Mouse (Mus musculus) heart, postnatal 0 days (tissue): Measurements from ENCODE around the gene Usp7. TPM values are rescaled to one million over a fixed set of nuclear protein-coding genes. Genes with fewer than 3 reads are reported as not detected.

Source experiments
- ATAC-seq: fragments of 200-750 bp; cut with Nextera tagmentation; 2 replicates; pipeline ENCODE4 v1.8.0; 2017; ENCODE audit warnings: low read depth, moderate number of reproducible peaks, moderate library complexity; ENCODE audit not compliant: insufficient read depth
- DNase-seq: peaks from one replicate; pipeline ENCODE4 v3.0.0-alpha.2; 2016; ENCODE audit warnings: low spot score
- H3K27ac ChIP-seq: fragments of 300-500 bp; sonication (generic); 2 replicates; pipeline ENCODE4 v1.5.1; 2014; ENCODE audit warnings: low read depth, mild to moderate bottlenecking
- H3K27me3 ChIP-seq: fragments of 300-500 bp; sonication (generic); 2 replicates; pipeline ENCODE4 v1.6.1; 2014; ENCODE audit warnings: low read length, mixed read lengths; ENCODE audit not compliant: control insufficient read depth, insufficient read depth
- H3K36me3 ChIP-seq: fragments of 300-500 bp; sonication (generic); replicated peaks from 2 replicates; pipeline ENCODE4 v1.6.1; 2014; ENCODE audit warnings: low read length, mixed read lengths; ENCODE audit not compliant: control insufficient read depth, insufficient read depth
- H3K4me1 ChIP-seq: fragments of 300-500 bp; sonication (generic); 2 replicates; pipeline ENCODE4 v1.6.1; 2014; ENCODE audit warnings: antibody characterized with exemption; ENCODE audit not compliant: control insufficient read depth, insufficient read depth
- H3K4me2 ChIP-seq: fragments of 300-500 bp; sonication (generic); 2 replicates; pipeline ENCODE4 v1.6.1; 2014; ENCODE audit warnings: low read depth, mild to moderate bottlenecking, low read length, moderate library complexity
- H3K4me3 ChIP-seq: fragments of 300-500 bp; sonication (generic); 2 replicates; pipeline ENCODE4 v1.5.1; 2014; ENCODE audit warnings: low read depth, low read length
- H3K9ac ChIP-seq: fragments of 300-500 bp; sonication (generic); replicated peaks from 2 replicates; pipeline ENCODE4 v1.6.1; 2014; ENCODE audit warnings: low read depth, low read length, mixed read lengths
- H3K9me3 ChIP-seq: fragments of 300-500 bp; sonication (generic); replicated peaks from 2 replicates; pipeline ENCODE4 v1.6.1; 2016; ENCODE audit warnings: low read length; ENCODE audit not compliant: control insufficient read depth
- CTCF ChIP-seq: IDR thresholded peaks from 2 replicates; pipeline ENCODE4 v1.5.1; 2016; ENCODE audit warnings: antibody characterized with exemption, control low read depth, low read depth
- EP300 ChIP-seq: IDR thresholded peaks from 2 replicates; pipeline ENCODE4 v1.6.1; 2016; ENCODE audit warnings: antibody characterized with exemption, low read depth
- WGBS: fragments of 180-500 bp; shearing (Covaris S2); extraction: QIAGEN DNeasy Blood & Tissue Kit; methylation state at CpG from one replicate; pipeline ENCODE4 v1.1.7; 2014; 5-methylcytosine and 5-hydroxymethylcytosine counted together
- polyA plus RNA-seq: library from polyadenylated mRNA; unstranded; fragments of >200 nt; fragmentation: Nextera tagmentation; extraction: Ambion mirVana; gene quantifications from 2 replicates; pipeline ENCODE4 v1.2.1, GENCODE M21; 2015
- total RNA-seq: library from RNA; depleted of rRNA; stranded (reverse); fragments of >200 nt; gene quantifications from 2 replicates; pipeline ENCODE4 v1.2.3, GENCODE M21; 2014; ENCODE audit warnings: low replicate concordance

The Usp7 gene
- total and polyA plus RNA-seq, 2 experiments from 2014 or later: 10.0 to 33.4 TPM

- no peak for DNase-seq
- WGBS: 54% methylated on average over 5 of the region's 5 CpGs
- Histone ChIP-seq H3K27me3 (no peaks in the 10 kb centered on the region), H3K27ac (peak overlapping the region; percentile 30; the same call in 1 of the 2 replicates), H3K4me1 (peaks cover 50% of the 10 kb centered on the region), H3K4me3 (no peak overlapping the region), H3K4me2 (peak overlapping the region; percentile 79), H3K9me3 (no peaks in the 10 kb centered on the region), H3K36me3 (no peaks in the 10 kb centered on the region), H3K9ac (no peak overlapping the region)
- TF ChIP-seq EP300: no peak
- no peak for TF ChIP-seq CTCF
- ATAC-seq: no peak
These were observed 122.7 kb downstream of the Usp7 start for GRCm38 (mm10) chr16:8669432-8669831.

- Histone ChIP-seq H3K27ac (peak overlapping the region; percentile 81), H3K4me1 (peaks cover 50% of the 10 kb centered on the region), H3K4me3 (no peak overlapping the region), H3K9me3 (no peaks in the 10 kb centered on the region), H3K36me3 (no peaks in the 10 kb centered on the region), H3K27me3 (no peaks in the 10 kb centered on the region), H3K9ac (no peak overlapping the region), H3K4me2 (no peak overlapping the region)
- 52% methylated on average over 2 of the region's 2 CpGs for WGBS
- no peak for DNase-seq
- no peak for TF ChIP-seq EP300
- ATAC-seq: no peak
These were observed 123.7 kb downstream of the Usp7 start for GRCm38 (mm10) chr16:8668386-8668785.

GRCm38 (mm10) chr16:8667814-8668213, 124.3 kb downstream of the Usp7 start:
- ATAC-seq: no peak
- 0 out of 2 replicates have a peak, but pooled peaks cover under 1% of the 10 kb centered on the region for H3K36me3 ChIP-seq
- peaks cover 50% of the 10 kb centered on the region for H3K4me1 ChIP-seq
- 58% methylated on average over 4 of the region's 4 CpGs for WGBS
- DNase-seq: no peak
- peak overlapping the region; percentile 81 for H3K27ac ChIP-seq
- peak overlapping the region; percentile 11; the same call in 1 of the 2 replicates for H3K4me2 ChIP-seq
- H3K27me3 ChIP-seq: no peaks in the 10 kb centered on the region
- H3K9me3 ChIP-seq: no peaks in the 10 kb centered on the region
- TF ChIP-seq CTCF (no peak), EP300 (no peak)
- H3K9ac ChIP-seq: 0 out of 2 replicates have a peak overlapping the region, but pooled peaks have one; percentile 10
- H3K4me3 ChIP-seq: no peak overlapping the region

- Histone ChIP-seq H3K4me1 (peaks cover 50% of the 10 kb centered on the region), H3K36me3 (0 out of 2 replicates have a peak, but pooled peaks cover 6% of the 10 kb centered on the region), H3K27me3 (no peaks in the 10 kb centered on the region), H3K27ac (peak overlapping the region; percentile 81), H3K4me3 (no peak overlapping the region), H3K9ac (0 out of 2 replicates have a peak overlapping the region, but pooled peaks have one; percentile 10), H3K9me3 (no peaks in the 10 kb centered on the region), H3K4me2 (peak overlapping the region; percentile 11; the same call in 1 of the 2 replicates)
- TF ChIP-seq EP300 (no peak), CTCF (no peak)
- ATAC-seq (no peak), DNase-seq (peak; percentile 46)
- 52% methylated on average over 7 of the region's 7 CpGs for WGBS
These were observed 124.8 kb downstream of the Usp7 start for GRCm38 (mm10) chr16:8667261-8667660.

GRCm38 (mm10) chr16:8666452-8666851, 125.7 kb downstream of the Usp7 start:
- H3K27ac ChIP-seq: peak overlapping the region; percentile 81
- peaks cover 15% of the 10 kb centered on the region for H3K36me3 ChIP-seq
- peak; percentile 60 for ATAC-seq
- 14% methylated on average over 2 of the region's 2 CpGs for WGBS
- no peaks in the 10 kb centered on the region for H3K27me3 ChIP-seq
- peak; percentile 67 for DNase-seq
- no peak overlapping the region for H3K4me2 ChIP-seq
- TF ChIP-seq EP300: no peak
- TF ChIP-seq CTCF: no peak
- H3K4me1 ChIP-seq: peaks cover 50% of the 10 kb centered on the region
- no peaks in the 10 kb centered on the region for H3K9me3 ChIP-seq
- H3K4me3 ChIP-seq: no peak overlapping the region
- 0 out of 2 replicates have a peak overlapping the region, but pooled peaks have one; percentile 16 for H3K9ac ChIP-seq

- DNase-seq (no peak), ATAC-seq (no peak)
- no peak for TF ChIP-seq CTCF
- H3K36me3 ChIP-seq: peaks cover 23% of the 10 kb centered on the region
- peak overlapping the region; percentile 81; the same call in 1 of the 2 replicates for H3K27ac ChIP-seq
- no peak overlapping the region for H3K9ac ChIP-seq
- peaks cover 41% of the 10 kb centered on the region for H3K4me1 ChIP-seq
- no peak overlapping the region for H3K4me3 ChIP-seq
- no peaks in the 10 kb centered on the region for H3K27me3 ChIP-seq
- H3K9me3 ChIP-seq: no peaks in the 10 kb centered on the region
- H3K4me2 ChIP-seq: no peak overlapping the region
- 83% methylated on average over 5 of the region's 5 CpGs for WGBS
These were observed 126.7 kb downstream of the Usp7 start for GRCm38 (mm10) chr16:8665367-8665766.
